Mouse (Mus musculus): Measurements from ENCODE around the gene Ttll3.

The Ttll3 gene

GRCm38 (mm10) chr6:113379246-113379645 lies 9.8 kb upstream of the Ttll3 start:
- DNase-seq, result peak; percentile 37 to 43

- DNase-seq, result peak in 1 of 2 experiments; percentile 9
Observed at GRCm38 (mm10) chr6:113380480-113380879, 8.6 kb upstream of the Ttll3 start.

- DNase-seq, result no peak
Observed at GRCm38 (mm10) chr6:113384351-113384927, 4.6 kb upstream of the Ttll3 start.

- DNase-seq, result no peak
Observed at GRCm38 (mm10) chr6:113385160-113385714, 3.8 kb upstream of the Ttll3 start.

- no peak for DNase-seq
Observed at GRCm38 (mm10) chr6:113386025-113386424, 3.0 kb upstream of the Ttll3 start.

- DNase-seq, result no peak
Observed at GRCm38 (mm10) chr6:113390715-113391114, 1.7 kb downstream of the Ttll3 start.

- no peak for DNase-seq
Observed at GRCm38 (mm10) chr6:113392015-113392386, 2.9 kb downstream of the Ttll3 start.

- peak in 1 of 2 experiments; percentile 13 for DNase-seq
Observed at GRCm38 (mm10) chr6:113392387-113393071, 3.5 kb downstream of the Ttll3 start.

GRCm38 (mm10) chr6:113393951-113394350 lies 4.9 kb downstream of the Ttll3 start:
- DNase-seq, result no peak

- no peak for DNase-seq
Observed at GRCm38 (mm10) chr6:113394811-113395210, 5.8 kb downstream of the Ttll3 start.

GRCm38 (mm10) chr6:113395501-113395900 lies 6.4 kb downstream of the Ttll3 start:
- no peak for DNase-seq

GRCm38 (mm10) chr6:113396270-113397030 lies 7.4 kb downstream of the Ttll3 start:
- DNase-seq, result no peak

GRCm38 (mm10) chr6:113402094-113402493 lies 13.0 kb downstream of the Ttll3 start:
- no peak for DNase-seq

- DNase-seq, result no peak
Observed at GRCm38 (mm10) chr6:113404649-113405448, 15.8 kb downstream of the Ttll3 start.

GRCm38 (mm10) chr6:113405483-113405882 lies 16.4 kb downstream of the Ttll3 start:
- DNase-seq, result no peak

GRCm38 (mm10) chr6:113406683-113407082 lies 17.6 kb downstream of the Ttll3 start:
- DNase-seq, result peak; percentile 26 to 36

- DNase-seq, result no peak
Observed at GRCm38 (mm10) chr6:113410001-113410400, 20.9 kb downstream of the Ttll3 start.

GRCm38 (mm10) chr6:113416416-113416815 lies 27.4 kb downstream of the Ttll3 start:
- DNase-seq, result no peak

GRCm38 (mm10) chr6:113418441-113419198 lies 29.6 kb downstream of the Ttll3 start:
- peak in 1 of 2 experiments; percentile 12 for DNase-seq

GRCm38 (mm10) chr6:113419199-113419587 lies 30.1 kb downstream of the Ttll3 start, which contains the start of gene Rpusd3:
TSS of gene Rpusd3 (minus strand) at chr6:113419340.
- DNase-seq, result peak; percentile 96 to 97

- no peak for DNase-seq
Observed at GRCm38 (mm10) chr6:113423000-113423399, 33.9 kb downstream of the Ttll3 start.

- no peak for DNase-seq
Observed at GRCm38 (mm10) chr6:113424187-113424586, 35.1 kb downstream of the Ttll3 start.
